Mouse (Mus musculus): ENCODE data around the gene Pex6.

DNA sequence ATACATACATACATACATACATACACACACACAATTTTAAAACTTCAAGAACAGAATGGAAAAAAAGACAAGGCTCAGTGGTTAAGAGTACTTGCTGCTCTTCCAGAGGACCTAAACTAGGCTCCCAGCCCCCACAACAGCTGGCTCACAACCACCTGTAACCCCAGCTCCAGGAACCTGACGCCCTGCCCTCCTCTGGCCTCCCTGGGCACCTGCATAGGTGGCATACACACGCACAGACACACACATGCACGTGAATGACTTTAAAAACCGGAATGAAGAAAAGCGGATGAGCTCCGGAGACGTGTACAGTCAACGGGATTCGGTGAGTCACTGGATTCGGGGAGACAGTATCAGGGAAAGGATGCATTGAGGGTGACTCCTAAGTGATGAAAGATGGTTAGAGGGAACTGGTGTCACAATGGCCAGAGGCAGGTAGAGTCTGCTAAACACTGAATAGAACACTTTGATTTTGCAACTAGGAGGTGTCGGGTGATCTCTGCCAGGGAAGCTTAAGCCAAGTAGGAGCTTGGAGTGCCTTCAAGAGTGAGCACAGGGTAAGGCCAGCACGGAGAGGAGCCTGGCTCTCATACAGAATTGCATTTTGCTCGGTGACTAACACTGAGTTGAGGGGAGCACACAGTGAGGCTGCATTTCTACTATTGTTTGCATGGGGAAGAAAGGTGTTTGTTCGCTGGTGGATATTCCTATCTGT is 4.7 kb upstream of the Pex6 start:
- TF ChIP-seq POLR2A (IDR thresholded peaks at IDR 0.05; ENCODE audit: control insufficient read depth, low read depth, low read length) (no peak), CTCF (IDR thresholded peaks at IDR 0.05; ENCODE audit: control insufficient read depth, insufficient read depth, insufficient replicate concordance, low read depth, low read length) (no peak)
